Mouse (Mus musculus): ENCODE data around the gene Tm9sf4.

- TF ChIP-seq POLR2A (IDR thresholded peaks at IDR 0.05; ENCODE audit: control insufficient read depth, low read depth, low read length) (no peak), CTCF (IDR thresholded peaks at IDR 0.05; ENCODE audit: control insufficient read depth, insufficient read depth, insufficient replicate concordance, low read depth, low read length) (no peak)
Observed at GRCm38 (mm10) chr2:153211451-153211850, 50.3 kb downstream of the Tm9sf4 start.
